Mouse (Mus musculus) R1 (cell line): ENCODE measurements around the gene Efhc2.

Experiments used
- DNase-seq: peaks from one replicate; pipeline ENCODE4 v3.0.0-alpha.2; 2018; ENCODE audit warnings: low read depth, low spot score

Efhc2 gene

GRCm38 (mm10) chrX:17319126-17319583, at the start of gene Efhc2:
TSS of gene Efhc2 (minus strand) at chrX:17319368.
- DNase-seq: peak; percentile 49

GRCm38 (mm10) chrX:17365114-17365513, 45.9 kb upstream of the Efhc2 start:
- no peak for DNase-seq

GRCm38 (mm10) chrX:17300349-17300880, 18.8 kb downstream of the Efhc2 start:
- DNase-seq: no peak

DNA sequence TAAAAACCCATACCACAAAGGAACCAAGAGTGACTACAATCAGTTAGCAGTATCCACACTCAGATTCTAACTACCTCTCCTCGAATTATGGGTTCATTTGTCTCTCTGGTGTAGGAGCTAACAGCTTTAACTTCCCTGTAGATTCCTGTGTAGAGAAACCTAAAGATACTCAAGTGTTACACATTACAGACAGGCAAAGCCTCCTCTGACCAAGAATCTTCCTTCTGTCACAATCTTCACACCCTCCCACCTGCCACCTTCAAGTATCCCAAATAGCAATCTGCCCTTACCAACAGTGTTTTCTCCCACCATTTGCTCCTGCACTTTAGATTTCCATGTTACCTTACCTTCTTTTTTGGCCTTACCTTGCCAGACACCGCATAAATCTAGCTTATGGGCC, 35.3 kb downstream of the Efhc2 start:
- no peak for DNase-seq

DNA sequence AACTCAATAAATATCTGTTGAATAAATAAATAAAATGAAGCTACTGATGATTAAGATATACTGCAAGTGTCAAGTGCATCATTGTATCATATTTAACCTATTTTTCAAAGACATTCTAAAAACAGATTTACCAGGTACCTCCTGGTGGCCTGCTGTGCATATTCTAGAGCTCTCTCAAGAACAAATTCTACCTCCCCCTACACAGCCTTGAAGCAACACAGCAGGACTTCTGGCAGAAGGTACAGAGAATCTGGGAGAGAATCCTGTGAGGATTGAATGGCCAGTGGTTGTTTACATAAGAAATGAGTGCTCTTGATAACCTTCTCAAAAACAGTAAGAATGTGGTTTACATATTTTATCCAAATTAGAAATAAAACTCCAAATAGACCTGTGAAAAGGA, 94.0 kb downstream of the Efhc2 start:
- DNase-seq: no peak

- no peak for DNase-seq
Observed at GRCm38 (mm10) chrX:17217451-17217850, 101.7 kb downstream of the Efhc2 start.

GRCm38 (mm10) chrX:17213515-17213914, 105.7 kb downstream of the Efhc2 start:
- DNase-seq: no peak

GRCm38 (mm10) chrX:17175748-17176147, 143.4 kb downstream of the Efhc2 start:
- DNase-seq: no peak

DNA sequence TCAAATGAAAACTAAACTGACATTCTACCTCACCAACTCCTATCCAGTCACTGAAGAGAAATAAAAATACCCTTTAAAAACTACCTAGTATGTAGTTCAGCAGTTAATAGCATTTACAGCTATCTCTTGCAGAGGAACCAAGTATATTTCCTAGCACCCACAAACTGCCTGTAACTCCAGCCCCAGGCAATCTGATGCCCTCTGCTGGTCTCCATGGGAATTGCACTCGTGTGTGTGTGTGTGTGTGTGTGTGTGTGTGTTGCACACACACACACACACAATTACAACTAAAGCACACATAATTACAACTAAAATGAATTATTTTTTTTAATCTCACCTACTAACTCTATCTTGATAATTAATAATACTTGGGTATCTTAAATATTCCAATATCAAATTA, 153.5 kb downstream of the Efhc2 start:
- DNase-seq: peak; percentile 6
